Mouse (Mus musculus) kidney, adult 2 months (tissue): ENCODE measurements around the gene Elmo1.

Experiments
- CTCF ChIP-seq: fragments of 200-500 bp; conservative IDR thresholded peaks from 2 replicates; pipeline ENCODE4 v1.5.1; 2011; ENCODE audit warnings: low read depth, mild to moderate bottlenecking, control low read depth, low read length, moderate library complexity, mixed read lengths; ENCODE audit not compliant: insufficient read depth, insufficient read length
- POLR2A ChIP-seq: fragments of 200-500 bp; IDR thresholded peaks from one replicate; pipeline ENCODE4 v1.6.1; 2011; ENCODE audit warnings: low read depth, low read length, control low read depth

- TF ChIP-seq CTCF (no peak), POLR2A (no peak)
These were observed 127.7 kb downstream of the Elmo1 start for GRCm38 (mm10) chr13:20218126-20218525.
